Mouse (Mus musculus): ENCODE data around the gene Syt8.

Syt8 gene

GRCm38 (mm10) chr7:142478001-142478400, 43.4 kb downstream of the Syt8 start:
- DNase-seq: no peak

- no peak for DNase-seq
These were observed 43.9 kb downstream of the Syt8 start for GRCm38 (mm10) chr7:142478574-142478973.

- DNase-seq: no peak
These were observed 44.7 kb downstream of the Syt8 start for GRCm38 (mm10) chr7:142479307-142479706.

- no peak for DNase-seq
These were observed 45.2 kb downstream of the Syt8 start for GRCm38 (mm10) chr7:142479886-142480285.

GRCm38 (mm10) chr7:142480661-142481060, 46.0 kb downstream of the Syt8 start:
- no peak for DNase-seq

- DNase-seq: peak; percentile 49 to 50
These were observed 46.5 kb downstream of the Syt8 start for GRCm38 (mm10) chr7:142481186-142481567.

- DNase-seq: peak; percentile 50 to 76
These were observed 47.1 kb downstream of the Syt8 start for GRCm38 (mm10) chr7:142481568-142482255.

- no peak for DNase-seq
These were observed 47.6 kb downstream of the Syt8 start for GRCm38 (mm10) chr7:142482256-142482609.

- no peak for DNase-seq
These were observed 48.5 kb downstream of the Syt8 start for GRCm38 (mm10) chr7:142483136-142483535.

- DNase-seq: no peak
These were observed 50.1 kb downstream of the Syt8 start for GRCm38 (mm10) chr7:142484780-142485179.

- no peak for DNase-seq
These were observed 52.1 kb downstream of the Syt8 start for GRCm38 (mm10) chr7:142486751-142487162.

- no peak for DNase-seq
These were observed 52.8 kb downstream of the Syt8 start for GRCm38 (mm10) chr7:142487341-142487859.

GRCm38 (mm10) chr7:142488053-142488452, 53.4 kb downstream of the Syt8 start:
- DNase-seq: no peak
